Mouse (Mus musculus) bone marrow, adult 2 months (tissue): ENCODE data around the gene 1700008O03Rik.

ENCODE experiments used
- CTCF ChIP-seq: fragments of 200-500 bp; IDR thresholded peaks from 2 replicates; pipeline ENCODE4 v1.5.1; 2011; ENCODE audit warnings: low read length, control low read depth; ENCODE audit not compliant: control insufficient read depth, insufficient read depth
- POLR2A ChIP-seq: fragments of 200-500 bp; IDR thresholded peaks from 2 replicates; pipeline ENCODE4 v1.6.1; 2011; ENCODE audit warnings: low read depth, mild to moderate bottlenecking, control low read depth, low read length, borderline replicate concordance; ENCODE audit not compliant: control insufficient read depth

- TF ChIP-seq POLR2A (no peak), CTCF (no peak)
These were observed 6.2 kb upstream of the 1700008O03Rik start for GRCm38 (mm10) chr7:44391831-44392230.
